Mouse (Mus musculus): ENCODE results near the gene Rars2. TPM values are rescaled to one million over a fixed set of nuclear protein-coding genes. Genes with fewer than 3 reads are reported as not detected.

Gene Rars2
- total RNA-seq, 2 experiments from 2014 or later = 26.5 to 27.6 TPM

- no peak for DNase-seq (ENCODE audit: low spot score in 2 of 2)
Observed at GRCm38 (mm10) chr4:34639745-34640364, 25.1 kb downstream of the Rars2 start.

GRCm38 (mm10) chr4:34640731-34641130 lies 26.0 kb downstream of the Rars2 start:
- DNase-seq (ENCODE audit: low spot score in 2 of 2) = no peak

GRCm38 (mm10) chr4:34644779-34645178 lies 30.0 kb downstream of the Rars2 start:
- DNase-seq (ENCODE audit: low spot score in 2 of 2) = no peak

GRCm38 (mm10) chr4:34653179-34653578 lies 38.4 kb downstream of the Rars2 start:
- DNase-seq (ENCODE audit: low spot score in 2 of 2) = no peak

GRCm38 (mm10) chr4:34656101-34656500 lies 41.3 kb downstream of the Rars2 start:
- no peak for DNase-seq (ENCODE audit: low spot score in 2 of 2)

GRCm38 (mm10) chr4:34659012-34659411 lies 44.3 kb downstream of the Rars2 start:
- DNase-seq (ENCODE audit: low spot score in 2 of 2) = no peak

GRCm38 (mm10) chr4:34661514-34661913 lies 46.8 kb downstream of the Rars2 start:
- no peak for DNase-seq (ENCODE audit: low spot score in 2 of 2)

GRCm38 (mm10) chr4:34661927-34662326 lies 47.2 kb downstream of the Rars2 start:
- no peak for DNase-seq (ENCODE audit: low spot score in 2 of 2)

GRCm38 (mm10) chr4:34667923-34668322 lies 53.2 kb downstream of the Rars2 start:
- no peak for DNase-seq (ENCODE audit: low spot score in 2 of 2)

GRCm38 (mm10) chr4:34673721-34674120 lies 59.0 kb downstream of the Rars2 start:
- DNase-seq (ENCODE audit: low spot score in 2 of 2) = no peak

- DNase-seq (ENCODE audit: low spot score in 2 of 2) = no peak
Observed at GRCm38 (mm10) chr4:34680530-34680929, 65.8 kb downstream of the Rars2 start.

- peak; percentile 95 to 96 for DNase-seq (ENCODE audit: low spot score in 2 of 2)
Observed at GRCm38 (mm10) chr4:34686874-34687567, 72.3 kb downstream of the Rars2 start, which contains the start of gene Slc35a1. Gene Slc35a1 (minus strand): TSS chr4:34687438.

GRCm38 (mm10) chr4:34688021-34688420 lies 73.3 kb downstream of the Rars2 start:
- DNase-seq (ENCODE audit: low spot score in 2 of 2) = no peak

- DNase-seq (ENCODE audit: low spot score in 2 of 2) = peak in 1 of 2 experiments; percentile 23
Observed at GRCm38 (mm10) chr4:34701528-34701927, 86.8 kb downstream of the Rars2 start.

- DNase-seq (ENCODE audit: low spot score in 2 of 2) = no peak
Observed at GRCm38 (mm10) chr4:34702231-34702630, 87.5 kb downstream of the Rars2 start.

- DNase-seq (ENCODE audit: low spot score in 2 of 2) = no peak
Observed at GRCm38 (mm10) chr4:34703029-34703428, 88.3 kb downstream of the Rars2 start.

GRCm38 (mm10) chr4:34707248-34707647 lies 92.5 kb downstream of the Rars2 start:
- no peak for DNase-seq (ENCODE audit: low spot score in 2 of 2)

GRCm38 (mm10) chr4:34708127-34708526 lies 93.4 kb downstream of the Rars2 start:
- DNase-seq (ENCODE audit: low spot score in 2 of 2) = no peak

Other genes with a start within 250 kb of the Rars2 start
- gene Akirin2, start 64.0 kb upstream of the Rars2 start, total RNA-seq (2021) = 100 to 1,000 TPM; 101 to 103 TPM
- 10 to 100 TPM; 48.0 to 49.8 TPM for gene Orc3, start within 50 bp of the Rars2 start, total RNA-seq (2021)
- gene Slc35a1, start 72.5 kb downstream of the Rars2 start, total RNA-seq (2021) = 10 to 100 TPM; 18.3 to 19.2 TPM
- 1 to 10 TPM; 1.3 to 1.4 TPM for gene Cfap206, start 115.2 kb downstream of the Rars2 start, total RNA-seq (2021)
- not detected for gene Gm136, start 141.3 kb downstream of the Rars2 start, total RNA-seq (2021)
- gene Smim8, start 163.5 kb downstream of the Rars2 start, total RNA-seq (2021) = 10 to 100 TPM; 18.9 to 21.8 TPM

Measured in layer of hippocampus, adult 18-20 months (tissue).